Mouse (Mus musculus) forebrain, embryonic 11.5 days (tissue): ENCODE results near the gene Nkain1. TPM values are rescaled to one million over a fixed set of nuclear protein-coding genes. Genes with fewer than 3 reads are reported as not detected.

ENCODE experiments used
- ATAC-seq: fragments of 200-750 bp; cut with Nextera tagmentation; replicated peaks from 2 replicates; pipeline ENCODE4 v1.8.0; 2017; ENCODE audit warnings: moderate TSS enrichment; ENCODE audit not compliant: low FRiP score
- DNase-seq: peaks from one replicate; pipeline ENCODE4 v3.0.0-alpha.2; 2017; ENCODE audit warnings: low spot score
- H3K27ac ChIP-seq: fragments of 300-500 bp; sonication (generic); 2 replicates; pipeline ENCODE4 v1.5.1; 2014; ENCODE audit warnings: low read depth, low read length
- H3K27me3 ChIP-seq: fragments of 300-500 bp; sonication (generic); 2 replicates; pipeline ENCODE4 v1.6.1; 2014; ENCODE audit warnings: mild to moderate bottlenecking, low read length, mixed read lengths; ENCODE audit not compliant: control insufficient read depth, insufficient read depth
- H3K36me3 ChIP-seq: fragments of 300-500 bp; sonication (generic); 2 replicates; pipeline ENCODE4 v1.6.1; 2014; ENCODE audit warnings: mild to moderate bottlenecking, low read length, moderate library complexity, mixed read lengths; ENCODE audit not compliant: control insufficient read depth, insufficient read depth
- H3K4me1 ChIP-seq: fragments of 300-500 bp; sonication (generic); replicated peaks from 2 replicates; pipeline ENCODE4 v1.6.1; 2014; ENCODE audit warnings: low read length, mixed read lengths; ENCODE audit not compliant: control insufficient read depth, insufficient read depth
- H3K4me2 ChIP-seq: fragments of 300-500 bp; sonication (generic); 2 replicates; pipeline ENCODE4 v1.6.1; 2014; ENCODE audit warnings: low read depth, mild to moderate bottlenecking, low read length, moderate library complexity, mixed read lengths; ENCODE audit not compliant: severe bottlenecking
- H3K4me3 ChIP-seq: fragments of 300-500 bp; sonication (generic); 2 replicates; pipeline ENCODE4 v1.5.1; 2014; ENCODE audit warnings: low read depth, low read length
- H3K9ac ChIP-seq: fragments of 300-500 bp; sonication (generic); 2 replicates; pipeline ENCODE4 v1.6.1; 2014; ENCODE audit warnings: low read length
- H3K9me3 ChIP-seq: fragments of 300-500 bp; sonication (generic); 2 replicates; pipeline ENCODE4 v1.6.1; 2016; ENCODE audit warnings: low read length, mixed read lengths; ENCODE audit not compliant: control insufficient read depth
- WGBS: fragments of 180-500 bp; shearing (Covaris S2); extraction: QIAGEN DNeasy Blood & Tissue Kit; methylation state at CpG from one replicate; pipeline ENCODE4 v1.1.7; 2014; 5-methylcytosine and 5-hydroxymethylcytosine counted together
- polyA plus RNA-seq: library from polyadenylated mRNA; unstranded; fragments of >200 nt; fragmentation: Nextera tagmentation; extraction: Ambion mirVana; gene quantifications from 2 replicates; pipeline ENCODE4 v1.2.1, GENCODE M21; 2014

Gene Nkain1
- 12.5 and 18.5 TPM in 2 replicates for polyA plus RNA-seq

- DNase-seq (peak; percentile 88), ATAC-seq (peak; percentile 88)
- H3K9ac ChIP-seq = peak within 1 kb of the TSS; percentile 98
- no peaks in the 10 kb centered on the region for H3K9me3 ChIP-seq
- 0% methylated on average over 14 of the region's 41 CpGs for WGBS
- no peaks in the 10 kb centered on the region; the same call in 1 of the 2 replicates for H3K27me3 ChIP-seq
- H3K36me3 ChIP-seq = no peaks in the 10 kb centered on the region
- peaks cover 10% of the 10 kb centered on the region for H3K4me1 ChIP-seq
- H3K4me3 ChIP-seq = peak within 1 kb of the TSS; percentile 91
- peak within 1 kb of the TSS; percentile 68 for H3K27ac ChIP-seq
- peak within 1 kb of the TSS; percentile 64 for H3K4me2 ChIP-seq
Observed at GRCm38 (mm10) chr4:130574048-130574413, at the start of gene Nkain1. TSS of gene Nkain1 (minus strand) at chr4:130574173.

DNA sequence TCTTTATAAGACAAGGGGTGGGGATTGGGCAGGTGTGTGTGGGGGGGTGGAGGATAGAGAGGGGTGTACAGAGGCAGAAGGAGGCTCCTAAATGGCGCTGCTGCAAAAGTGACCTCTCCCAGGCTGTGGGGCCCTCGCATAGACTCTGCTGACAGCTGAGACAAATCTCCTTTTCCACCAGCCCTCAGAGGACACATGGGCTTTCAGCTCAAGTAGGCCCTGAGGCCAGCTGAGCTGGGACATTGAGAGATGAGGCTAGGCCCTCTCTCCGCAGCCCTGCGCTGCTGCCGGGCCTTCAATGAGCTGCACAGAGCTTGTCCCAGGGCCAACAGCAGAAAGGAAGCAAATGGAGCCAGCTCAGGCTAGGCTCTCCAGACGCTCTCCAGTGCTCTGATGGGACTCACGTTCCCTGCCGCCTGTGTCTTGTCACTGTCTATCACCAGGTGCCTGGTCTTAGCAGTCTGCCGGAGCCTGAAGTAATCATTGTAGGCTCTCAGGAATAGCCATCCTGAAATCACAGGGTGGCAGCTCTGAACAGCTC lies 4.8 kb upstream of the Nkain1 start:
- DNase-seq (no peak), ATAC-seq (no peak)
- H3K27ac ChIP-seq = no peak overlapping the region
- no peak overlapping the region for H3K4me2 ChIP-seq
- 75% methylated on average over 9 of the region's 9 CpGs for WGBS
- no peak overlapping the region for H3K4me3 ChIP-seq
- H3K27me3 ChIP-seq = no peaks in the 10 kb centered on the region; the same call in 1 of the 2 replicates
- H3K9me3 ChIP-seq = no peaks in the 10 kb centered on the region
- H3K36me3 ChIP-seq = no peaks in the 10 kb centered on the region
- no peaks in the 10 kb centered on the region for H3K4me1 ChIP-seq
- H3K9ac ChIP-seq = no peak overlapping the region

DNA sequence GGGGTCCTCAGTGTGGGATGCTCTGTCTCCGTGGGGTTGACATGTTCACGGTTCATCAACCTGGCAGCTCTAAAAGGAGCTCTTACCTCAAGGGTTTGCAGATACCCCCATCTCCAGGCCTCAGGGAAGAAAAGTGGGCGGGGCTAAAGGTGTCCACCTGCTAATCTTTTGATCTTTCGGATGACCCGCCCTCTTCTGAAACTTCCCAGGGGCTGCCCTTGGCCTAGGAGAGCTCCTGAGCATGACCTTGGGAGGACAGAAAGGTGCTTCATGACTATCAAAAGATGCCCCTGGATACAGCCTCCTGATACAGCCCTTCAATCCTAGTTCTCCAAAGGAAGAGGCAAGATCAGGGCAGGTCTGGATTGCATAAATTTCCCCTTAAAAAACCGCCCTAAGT lies 3.1 kb upstream of the Nkain1 start:
- Histone ChIP-seq H3K27me3 (no peaks in the 10 kb centered on the region; the same call in 1 of the 2 replicates), H3K9ac (no peak overlapping the region), H3K27ac (no peak overlapping the region), H3K36me3 (no peaks in the 10 kb centered on the region), H3K4me3 (no peak overlapping the region), H3K4me1 (peaks cover 5% of the 10 kb centered on the region), H3K4me2 (no peak overlapping the region), H3K9me3 (no peaks in the 10 kb centered on the region)
- no peak for ATAC-seq
- DNase-seq = no peak
- WGBS = 66% methylated on average over 6 of the region's 6 CpGs

DNA sequence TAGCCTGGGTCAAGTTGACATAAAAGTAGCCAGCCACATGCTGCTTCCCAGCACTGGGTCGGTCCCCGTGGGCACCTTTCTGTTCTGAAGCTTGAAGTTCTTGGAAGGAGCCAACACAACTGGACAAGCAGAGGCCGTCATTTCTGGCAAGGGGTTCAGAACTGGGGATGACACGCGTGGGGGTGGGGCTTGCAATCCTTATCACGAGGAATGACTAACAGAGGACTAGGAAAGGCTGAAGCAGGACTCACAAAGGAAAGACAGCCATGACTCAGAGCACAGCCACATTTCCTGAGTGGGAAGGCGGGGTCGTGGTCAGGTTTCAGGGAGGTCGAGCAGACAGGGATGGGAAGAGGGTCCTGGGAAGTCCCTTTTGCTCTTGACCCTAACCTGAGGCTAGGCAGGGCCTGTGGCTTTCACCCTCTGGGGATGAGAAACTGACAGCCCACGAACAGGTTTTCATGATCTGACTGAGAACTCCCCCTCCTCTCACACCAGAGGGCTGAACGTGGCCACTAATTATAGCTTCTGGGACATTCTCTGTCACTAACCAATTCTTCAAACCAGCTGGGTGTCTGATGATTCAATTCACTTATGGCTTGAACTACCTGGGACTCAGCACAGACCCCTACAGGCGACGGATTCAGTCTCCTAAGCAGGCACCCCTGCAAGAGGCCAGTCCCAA lies 2.4 kb upstream of the Nkain1 start:
- no peak for DNase-seq
- Histone ChIP-seq H3K4me3 (no peak overlapping the region), H3K9me3 (no peaks in the 10 kb centered on the region), H3K9ac (no peak overlapping the region), H3K27ac (no peak overlapping the region), H3K4me2 (no peak overlapping the region), H3K27me3 (no peaks in the 10 kb centered on the region; the same call in 1 of the 2 replicates), H3K4me1 (peaks cover 5% of the 10 kb centered on the region), H3K36me3 (no peaks in the 10 kb centered on the region)
- no peak for ATAC-seq
- WGBS = 66% methylated on average over 13 of the region's 13 CpGs

DNA sequence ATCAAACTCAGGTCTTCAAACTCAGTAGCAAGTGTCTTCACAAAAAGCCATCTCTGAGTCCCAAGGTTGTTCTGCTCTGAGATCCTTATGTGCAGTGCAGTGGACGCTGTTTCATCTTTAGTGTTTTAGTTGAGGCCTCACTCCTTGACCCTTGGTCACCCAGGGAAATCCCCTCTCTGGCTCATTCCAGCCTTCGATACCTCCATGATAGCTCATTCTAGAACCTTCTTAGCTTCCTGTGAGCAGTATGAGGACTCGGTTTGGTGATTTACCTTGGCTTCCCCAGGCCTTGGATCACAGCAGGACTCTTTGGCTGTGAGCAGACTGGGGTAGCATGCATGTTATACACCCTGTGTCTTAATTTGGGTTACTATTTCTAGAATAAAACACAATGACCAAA lies 1.6 kb upstream of the Nkain1 start:
- ATAC-seq = no peak
- no peaks in the 10 kb centered on the region for H3K36me3 ChIP-seq
- no peaks in the 10 kb centered on the region for H3K9me3 ChIP-seq
- WGBS = 84% methylated on average over 3 of the region's 3 CpGs
- H3K9ac ChIP-seq = no peak overlapping the region
- no peaks in the 10 kb centered on the region; the same call in 1 of the 2 replicates for H3K27me3 ChIP-seq
- no peak overlapping the region for H3K27ac ChIP-seq
- DNase-seq = no peak
- H3K4me3 ChIP-seq = no peak overlapping the region
- H3K4me1 ChIP-seq = peaks cover 10% of the 10 kb centered on the region
- H3K4me2 ChIP-seq = no peak overlapping the region

DNA sequence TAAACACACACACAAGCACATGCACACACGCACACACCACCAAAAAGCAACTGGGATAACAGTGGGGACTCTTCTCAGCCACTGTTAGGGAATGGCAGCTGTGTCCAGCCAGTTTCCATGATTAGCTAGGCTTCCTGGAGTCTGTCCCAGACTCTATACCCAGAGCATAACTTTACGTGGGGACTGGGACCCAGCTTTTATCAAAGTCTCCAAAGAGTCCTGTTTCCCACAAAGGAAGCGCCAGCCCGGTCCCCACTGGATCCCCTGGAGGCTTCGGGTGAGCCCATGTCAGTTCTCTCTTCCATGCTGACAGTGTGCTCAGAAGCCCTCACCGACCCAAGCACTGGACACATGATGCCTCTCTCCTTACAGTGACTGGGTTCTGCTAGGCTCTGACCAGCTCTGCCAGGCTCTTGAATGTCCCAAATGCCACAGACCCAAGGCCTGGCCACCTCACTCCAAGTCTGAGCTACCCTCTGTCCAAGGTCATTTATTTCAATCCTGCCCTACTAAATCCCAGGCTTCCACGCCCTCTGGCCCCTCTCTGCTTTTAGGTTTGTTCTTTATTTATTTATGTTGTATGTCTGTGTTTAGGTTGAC lies 988 bp upstream of the Nkain1 start:
- H3K4me1 ChIP-seq = peaks cover 10% of the 10 kb centered on the region
- WGBS = 86% methylated on average over 7 of the region's 7 CpGs
- H3K9me3 ChIP-seq = no peaks in the 10 kb centered on the region
- H3K4me2 ChIP-seq = no peak overlapping the region
- no peaks in the 10 kb centered on the region; the same call in 1 of the 2 replicates for H3K27me3 ChIP-seq
- no peak for ATAC-seq
- H3K36me3 ChIP-seq = no peaks in the 10 kb centered on the region
- H3K4me3 ChIP-seq = no peak overlapping the region
- H3K27ac ChIP-seq = no peak overlapping the region
- DNase-seq = no peak
- no peak overlapping the region for H3K9ac ChIP-seq

- Histone ChIP-seq H3K4me1 (peaks cover 10% of the 10 kb centered on the region), H3K9me3 (no peaks in the 10 kb centered on the region), H3K36me3 (no peaks in the 10 kb centered on the region), H3K4me3 (peak overlapping the region; percentile 91), H3K4me2 (peak overlapping the region; percentile 64), H3K27me3 (no peaks in the 10 kb centered on the region; the same call in 1 of the 2 replicates), H3K27ac (peak overlapping the region; percentile 68), H3K9ac (peak overlapping the region; percentile 98)
- WGBS = under 1% methylated on average over 62 of the region's 76 CpGs
- ATAC-seq = peak; percentile 73
- peak; percentile 76 for DNase-seq
Observed at GRCm38 (mm10) chr4:130573351-130574047, 474 bp downstream of the Nkain1 start.

DNA sequence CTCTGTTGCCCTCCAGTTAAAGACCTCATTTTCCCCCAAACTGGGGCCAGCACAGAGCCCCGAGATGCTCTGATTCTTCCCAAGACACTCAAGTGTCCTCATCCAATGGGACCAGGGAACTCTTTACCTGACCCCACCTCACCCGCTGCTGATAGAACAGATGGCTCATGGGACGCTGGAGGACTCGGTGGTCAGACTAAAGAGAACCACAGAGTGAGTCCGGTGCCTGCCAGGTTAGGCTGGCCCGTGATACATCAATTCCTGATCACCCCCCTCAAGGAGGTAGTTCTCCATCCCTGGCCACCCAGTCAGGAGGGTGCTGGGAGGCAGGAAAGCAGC lies 992 bp downstream of the Nkain1 start:
- Histone ChIP-seq H3K9ac (peak overlapping the region; percentile 98), H3K4me1 (peaks cover 10% of the 10 kb centered on the region), H3K9me3 (no peaks in the 10 kb centered on the region), H3K4me3 (peak overlapping the region; percentile 91), H3K27me3 (no peaks in the 10 kb centered on the region; the same call in 1 of the 2 replicates), H3K36me3 (no peaks in the 10 kb centered on the region), H3K27ac (no peak overlapping the region), H3K4me2 (peak overlapping the region; percentile 64)
- ATAC-seq = 0 out of 2 replicates have a peak, but pooled peaks have one; percentile 1
- no peak for DNase-seq
- 0% methylated on average over 6 of the region's 6 CpGs for WGBS
